Mouse (Mus musculus) neural tube, embryonic 14.5 days (tissue): ENCODE data around the gene Pou2f3. TPM values are rescaled to one million over a fixed set of nuclear protein-coding genes. Genes with fewer than 3 reads are reported as not detected.
A peak's percentile ranks its signal among the peaks of the same experiment; 100 is the strongest.

ENCODE experiments used
- ATAC-seq: fragments of 200-750 bp; cut with Nextera tagmentation; 2 replicates; pipeline ENCODE4 v1.8.0; 2017; ENCODE audit warnings: low read depth, mild to moderate bottlenecking, moderate TSS enrichment, moderate library complexity
- H3K27ac ChIP-seq: fragments of 300-500 bp; sonication (generic); 2 replicates; pipeline ENCODE4 v1.5.1; 2014; ENCODE audit warnings: low read depth, mild to moderate bottlenecking, control low read depth, low read length, moderate library complexity, mixed read lengths
- H3K27me3 ChIP-seq: fragments of 300-500 bp; sonication (generic); 2 replicates; pipeline ENCODE4 v1.6.1; 2014; ENCODE audit warnings: low read length; ENCODE audit not compliant: control insufficient read depth, insufficient read depth
- H3K36me3 ChIP-seq: fragments of 300-500 bp; sonication (generic); 2 replicates; pipeline ENCODE4 v1.6.1; 2014; ENCODE audit warnings: low read length, mixed read lengths; ENCODE audit not compliant: control insufficient read depth, insufficient read depth
- H3K4me1 ChIP-seq: fragments of 300-500 bp; sonication (generic); 2 replicates; pipeline ENCODE4 v1.6.1; 2014; ENCODE audit warnings: low read length; ENCODE audit not compliant: control insufficient read depth, insufficient read depth
- H3K4me2 ChIP-seq: fragments of 300-500 bp; sonication (generic); 2 replicates; pipeline ENCODE4 v1.6.1; 2014; ENCODE audit warnings: mild to moderate bottlenecking, low read depth, low read length, control low read depth
- H3K4me3 ChIP-seq: fragments of 300-500 bp; sonication (generic); 2 replicates; pipeline ENCODE4 v1.5.1; 2014; ENCODE audit warnings: low read depth, low read length, control low read depth, mixed read lengths
- H3K9ac ChIP-seq: fragments of 300-500 bp; sonication (generic); replicated peaks from 2 replicates; pipeline ENCODE4 v1.6.1; 2014; ENCODE audit warnings: low read depth, mild to moderate bottlenecking, control low read depth, low read length, mixed read lengths
- H3K9me3 ChIP-seq: fragments of 300-500 bp; sonication (generic); 2 replicates; pipeline ENCODE4 v1.6.1; 2016; ENCODE audit warnings: low read length; ENCODE audit not compliant: control insufficient read depth
- WGBS: fragments of 180-500 bp; shearing (Covaris S2); extraction: QIAGEN DNeasy Blood & Tissue Kit; methylation state at CpG from one replicate; pipeline ENCODE4 v1.1.7; 2014; 5-methylcytosine and 5-hydroxymethylcytosine counted together
- polyA plus RNA-seq: library from polyadenylated mRNA; unstranded; fragments of >200 nt; fragmentation: Nextera tagmentation; extraction: Ambion mirVana; gene quantifications from 2 replicates; pipeline ENCODE4 v1.2.1, GENCODE M21; 2014

Gene Pou2f3
- polyA plus RNA-seq, 1 experiment from 2014 or later: not detected

- Histone ChIP-seq H3K36me3 (no peaks in the 10 kb centered on the region), H3K4me3 (no peak overlapping the region)
- ATAC-seq: no peak
These were observed 17.5 kb upstream of the Pou2f3 start for GRCm38 (mm10) chr9:43227626-43228025.

DNA sequence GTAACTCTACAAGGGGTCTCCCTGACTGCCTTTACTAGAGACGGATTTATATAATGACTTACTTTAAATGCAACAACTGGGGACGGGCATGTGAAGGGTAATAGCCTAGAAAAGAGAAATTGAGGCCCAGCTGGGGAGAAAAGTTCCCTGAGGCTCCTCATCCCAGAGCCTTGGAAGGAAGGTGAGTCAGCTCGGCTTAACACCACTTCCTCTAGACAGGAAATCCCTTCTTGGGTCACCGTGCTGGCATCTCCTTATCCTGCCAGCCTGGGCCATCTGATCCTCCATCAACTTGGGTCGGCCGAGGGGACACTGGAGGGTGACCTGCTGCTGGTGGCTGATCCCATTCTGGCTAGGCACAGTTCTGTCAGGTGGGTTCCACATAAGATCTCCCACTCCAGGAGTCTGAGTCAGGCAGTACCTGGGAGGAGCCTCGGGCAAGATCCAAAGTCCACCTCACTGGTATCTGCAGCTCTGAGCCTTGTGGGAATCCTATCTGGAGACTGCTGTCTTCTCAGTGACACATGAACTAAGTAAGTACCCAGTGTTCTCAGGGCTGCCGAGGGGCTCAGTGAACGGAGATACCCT lies 16.5 kb upstream of the Pou2f3 start:
- Histone ChIP-seq H3K27me3 (no peaks in the 10 kb centered on the region), H3K4me3 (no peak overlapping the region), H3K4me1 (no peaks in the 10 kb centered on the region), H3K36me3 (no peaks in the 10 kb centered on the region), H3K4me2 (no peak overlapping the region), H3K27ac (no peak overlapping the region), H3K9me3 (no peaks in the 10 kb centered on the region), H3K9ac (no peak overlapping the region)
- ATAC-seq: no peak
- WGBS: 80% methylated on average over 9 of the region's 9 CpGs

More at GRCm38 (mm10) chr9:43227626-43228025, 17.5 kb upstream of the Pou2f3 start:
- H3K27ac ChIP-seq: no peak overlapping the region
- WGBS: 87% methylated on average over 8 of the region's 8 CpGs
- no peak overlapping the region for H3K4me2 ChIP-seq
- no peak overlapping the region for H3K9ac ChIP-seq
- H3K9me3 ChIP-seq: no peaks in the 10 kb centered on the region
- no peaks in the 10 kb centered on the region for H3K27me3 ChIP-seq
- no peaks in the 10 kb centered on the region for H3K4me1 ChIP-seq

DNA sequence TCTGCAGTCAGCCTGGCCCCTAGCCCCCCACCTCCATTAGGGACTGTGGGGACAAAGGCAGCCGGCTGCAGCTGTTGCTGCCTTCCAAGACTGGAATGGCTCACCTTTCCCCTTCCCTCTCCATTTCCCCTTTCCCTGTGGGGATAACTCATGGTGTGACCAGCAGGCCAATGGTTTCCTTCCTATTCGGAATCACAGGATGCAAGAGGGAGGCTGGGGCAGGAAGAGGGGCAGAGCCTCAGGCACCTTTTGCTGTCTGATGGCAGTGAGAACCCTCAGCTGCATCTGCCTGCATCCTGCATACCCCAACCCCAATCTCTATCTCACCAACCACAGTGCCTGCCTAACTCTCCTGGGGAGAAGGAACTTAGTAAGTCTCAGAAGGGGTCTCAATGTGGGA lies 15.3 kb upstream of the Pou2f3 start:
- Histone ChIP-seq H3K4me2 (no peak overlapping the region), H3K9ac (no peak overlapping the region), H3K9me3 (no peaks in the 10 kb centered on the region), H3K36me3 (no peaks in the 10 kb centered on the region), H3K27ac (no peak overlapping the region), H3K4me3 (no peak overlapping the region), H3K4me1 (no peaks in the 10 kb centered on the region), H3K27me3 (no peaks in the 10 kb centered on the region)
- no peak for ATAC-seq
- 61% methylated on average over 2 of the region's 2 CpGs for WGBS

GRCm38 (mm10) chr9:43224771-43225355 lies 14.7 kb upstream of the Pou2f3 start:
- Histone ChIP-seq H3K27me3 (no peaks in the 10 kb centered on the region), H3K4me1 (no peaks in the 10 kb centered on the region), H3K36me3 (no peaks in the 10 kb centered on the region), H3K4me3 (no peak overlapping the region), H3K4me2 (no peak overlapping the region), H3K27ac (no peak overlapping the region), H3K9me3 (no peaks in the 10 kb centered on the region), H3K9ac (no peak overlapping the region)
- no peak for ATAC-seq
- 60% methylated on average over 11 of the region's 11 CpGs for WGBS

DNA sequence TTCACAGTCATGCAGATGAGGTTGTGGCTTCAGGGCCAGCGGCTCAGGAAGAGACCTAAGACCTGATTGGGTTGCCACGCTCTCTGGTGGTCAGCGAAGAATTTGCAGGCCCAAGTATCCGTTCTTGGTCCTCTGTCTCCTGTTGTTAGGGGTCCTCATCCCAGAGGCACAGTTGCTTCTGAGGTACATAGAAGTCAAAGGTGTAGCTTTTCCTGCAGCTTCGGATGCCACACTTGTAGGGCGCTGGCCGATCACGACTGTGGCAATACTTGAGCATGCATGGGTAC lies 12.2 kb upstream of the Pou2f3 start:
- Histone ChIP-seq H3K9ac (no peak overlapping the region), H3K4me2 (no peak overlapping the region), H3K27ac (no peak overlapping the region), H3K36me3 (no peaks in the 10 kb centered on the region), H3K9me3 (no peaks in the 10 kb centered on the region), H3K4me1 (no peaks in the 10 kb centered on the region), H3K4me3 (no peak overlapping the region), H3K27me3 (no peaks in the 10 kb centered on the region)
- 41% methylated on average over 8 of the region's 8 CpGs for WGBS
- ATAC-seq: no peak; the same call in 1 of the 2 replicates

GRCm38 (mm10) chr9:43221643-43222428 lies 11.7 kb upstream of the Pou2f3 start:
- H3K36me3 ChIP-seq: no peaks in the 10 kb centered on the region
- H3K9ac ChIP-seq: no peak overlapping the region
- H3K27me3 ChIP-seq: no peaks in the 10 kb centered on the region
- H3K27ac ChIP-seq: no peak overlapping the region
- no peak overlapping the region for H3K4me2 ChIP-seq
- H3K4me1 ChIP-seq: no peaks in the 10 kb centered on the region
- ATAC-seq: peak; percentile 56
- H3K4me3 ChIP-seq: no peak overlapping the region
- H3K9me3 ChIP-seq: no peaks in the 10 kb centered on the region
- 37% methylated on average over 18 of the region's 18 CpGs for WGBS

DNA sequence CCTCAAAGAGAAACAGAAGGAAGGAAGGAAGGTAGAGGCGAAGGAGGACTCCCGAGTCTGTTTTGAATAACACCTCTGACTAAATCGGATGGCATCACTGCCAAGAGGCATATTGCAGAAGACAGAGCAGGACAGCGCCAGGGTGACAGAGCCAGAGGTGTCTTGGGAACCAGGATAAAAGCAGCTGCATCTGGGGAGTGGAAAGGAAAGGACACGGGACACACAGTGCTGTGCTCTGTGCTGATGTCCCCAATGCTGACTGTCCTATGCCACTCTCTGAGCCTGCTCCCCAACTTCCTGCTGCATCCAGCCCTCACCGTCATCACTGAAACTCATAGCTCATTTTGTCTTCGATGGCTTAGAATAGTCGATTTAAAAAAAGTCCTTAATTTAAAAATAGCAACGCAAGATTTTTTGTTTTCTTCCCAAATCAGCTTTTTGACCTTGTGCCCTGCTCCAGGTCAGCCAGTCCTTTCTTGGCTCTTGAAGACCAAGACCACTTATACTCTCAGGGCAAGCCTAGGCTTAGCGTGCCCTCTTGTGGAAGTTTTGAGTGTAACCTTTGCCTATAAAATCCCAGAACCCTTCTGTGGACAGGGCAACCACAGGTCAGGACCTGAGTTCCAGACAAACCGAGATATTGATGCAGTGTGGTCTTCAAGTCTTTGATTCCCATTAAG lies 742 bp upstream of the Pou2f3 start:
- H3K9ac ChIP-seq: no peak overlapping the region
- H3K27me3 ChIP-seq: peaks cover 5% of the 10 kb centered on the region
- no peak for ATAC-seq
- H3K4me3 ChIP-seq: no peak overlapping the region
- no peak overlapping the region for H3K4me2 ChIP-seq
- H3K27ac ChIP-seq: no peak overlapping the region
- peaks cover 2% of the 10 kb centered on the region; the same call in 1 of the 2 replicates for H3K4me1 ChIP-seq
- H3K9me3 ChIP-seq: no peaks in the 10 kb centered on the region
- no peaks in the 10 kb centered on the region for H3K36me3 ChIP-seq
- WGBS: 35% methylated on average over 11 of the region's 11 CpGs

DNA sequence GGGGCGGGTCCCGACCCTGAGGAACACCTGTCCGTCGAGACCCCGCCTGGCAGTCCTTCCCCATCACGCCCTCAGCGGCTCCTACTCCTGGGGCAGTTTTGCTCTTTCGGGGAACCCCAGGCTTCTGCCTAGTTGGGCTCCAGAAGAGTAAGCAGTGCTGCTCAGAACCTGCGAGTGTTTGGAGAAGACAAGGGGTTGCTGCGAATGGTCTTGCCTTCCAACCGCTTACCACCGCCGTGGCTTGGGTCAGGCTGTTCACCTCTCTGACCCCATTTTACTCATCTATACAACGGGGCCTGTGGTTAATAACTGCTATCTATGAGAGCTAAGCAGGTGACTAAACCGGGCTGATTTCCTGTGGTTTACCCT lies 4.2 kb downstream of the Pou2f3 start:
- Histone ChIP-seq H3K9me3 (no peaks in the 10 kb centered on the region), H3K36me3 (no peaks in the 10 kb centered on the region), H3K4me2 (peak overlapping the region; percentile 37; the same call in 1 of the 2 replicates), H3K27me3 (peaks cover 14% of the 10 kb centered on the region), H3K4me3 (no peak overlapping the region; the same call in 1 of the 2 replicates), H3K27ac (no peak overlapping the region), H3K4me1 (peaks cover 2% of the 10 kb centered on the region; the same call in 1 of the 2 replicates), H3K9ac (0 out of 2 replicates have a peak overlapping the region, but pooled peaks have one; percentile 11)
- 1% methylated on average over 15 of the region's 15 CpGs for WGBS
- no peak for ATAC-seq
